Mouse (Mus musculus): ENCODE measurements around the gene Gpr108. TPM values are rescaled to one million over a fixed set of nuclear protein-coding genes. Genes with fewer than 3 reads are reported as not detected.
A peak's percentile ranks its signal among the peaks of the same experiment; 100 is the strongest.

The Gpr108 gene
- polyA plus RNA-seq (2015; fragmentation: Nextera tagmentation; extraction: Ambion mirVana): 25.5 and 26.4 TPM in 2 replicates

DNA sequence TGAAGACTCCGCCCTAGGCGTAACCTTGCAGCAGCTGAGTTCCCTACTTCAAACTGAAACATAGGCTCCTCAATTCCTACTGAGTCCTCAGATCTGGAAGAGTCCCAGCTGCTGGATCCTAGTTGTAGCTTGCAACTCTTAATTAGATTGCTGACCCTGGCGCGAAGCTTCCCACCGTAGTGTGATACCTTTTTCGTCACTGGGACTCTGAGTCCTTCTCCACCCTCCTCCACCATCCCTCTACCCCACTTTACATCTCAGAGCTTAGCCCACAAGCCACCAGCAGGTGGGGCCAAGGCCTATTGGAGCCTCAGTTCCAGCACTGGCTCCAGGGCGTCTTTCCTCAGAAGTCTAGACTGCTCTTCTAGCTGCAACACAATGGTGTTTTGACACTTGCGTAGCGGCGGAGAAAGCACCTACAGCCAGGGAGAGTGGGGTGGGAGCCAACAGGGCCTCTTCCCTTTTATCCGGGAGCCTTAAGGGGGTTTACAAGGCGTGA is at the start of gene Gpr108:
Gene Gpr108, minus strand, starts transcription at position 246 of the 499 bp plus-strand sequence.
- WGBS: under 1% methylated on average over 12 of the region's 12 CpGs
- H3K9ac ChIP-seq: peak within 1 kb of the TSS; percentile 90
- peak within 1 kb of the TSS; percentile 99 for H3K4me2 ChIP-seq
- H3K9me3 ChIP-seq: no peaks in the 10 kb centered on the region
- peak within 1 kb of the TSS; percentile 95 for H3K27ac ChIP-seq (replicated peaks)
- peak within 1 kb of the TSS; percentile 69 for H3K4me3 ChIP-seq
- H3K4me1 ChIP-seq: peaks cover 32% of the 10 kb centered on the region
- H3K27me3 ChIP-seq (replicated peaks): no peaks in the 10 kb centered on the region
- peaks cover 22% of the 10 kb centered on the region for H3K36me3 ChIP-seq
- ATAC-seq (ENCODE audit: extremely low read depth, insufficient number of reproducible peaks, low FRiP score, low TSS enrichment): peak; percentile 35; the same call in 1 of the 2 replicates

DNA sequence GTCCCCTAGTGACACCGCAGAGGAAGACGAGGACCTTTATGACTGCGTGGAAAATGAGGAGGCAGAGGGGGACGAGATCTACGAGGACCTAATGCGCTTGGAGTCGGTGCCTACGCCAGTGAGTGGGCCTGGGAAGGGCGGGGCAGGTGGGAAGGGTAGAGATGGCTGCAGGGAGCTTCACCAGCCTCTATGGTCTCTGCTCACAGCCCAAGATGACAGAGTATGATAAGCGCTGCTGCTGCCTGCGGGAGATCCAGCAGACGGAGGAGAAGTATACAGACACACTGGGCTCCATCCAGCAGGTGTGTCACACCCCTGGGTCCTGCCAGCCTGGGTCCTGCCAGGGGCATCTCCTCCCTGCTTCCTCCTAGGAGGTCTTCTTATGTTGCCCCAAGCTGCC is 48.8 kb upstream of the Gpr108 start:
- Histone ChIP-seq H3K4me1 (no peaks in the 10 kb centered on the region), H3K27ac (replicated peaks) (no peak overlapping the region), H3K9me3 (no peaks in the 10 kb centered on the region), H3K4me3 (no peak overlapping the region), H3K36me3 (no peaks in the 10 kb centered on the region), H3K4me2 (no peak overlapping the region), H3K9ac (no peak overlapping the region), H3K27me3 (replicated peaks) (no peaks in the 10 kb centered on the region)
- ATAC-seq (ENCODE audit: extremely low read depth, insufficient number of reproducible peaks, low FRiP score, low TSS enrichment): no peak
- 67% methylated on average over 12 of the region's 12 CpGs for WGBS

GRCm38 (mm10) chr17:57295935-57296334 is 47.7 kb upstream of the Gpr108 start:
- Histone ChIP-seq H3K36me3 (no peaks in the 10 kb centered on the region), H3K4me3 (no peak overlapping the region), H3K9me3 (no peaks in the 10 kb centered on the region), H3K27ac (replicated peaks) (no peak overlapping the region), H3K4me1 (no peaks in the 10 kb centered on the region), H3K4me2 (no peak overlapping the region), H3K27me3 (replicated peaks) (no peaks in the 10 kb centered on the region), H3K9ac (no peak overlapping the region)
- WGBS: 86% methylated on average over 9 of the region's 9 CpGs
- ATAC-seq (ENCODE audit: extremely low read depth, insufficient number of reproducible peaks, low FRiP score, low TSS enrichment): no peak

GRCm38 (mm10) chr17:57292968-57293367 is 44.7 kb upstream of the Gpr108 start:
- no peak overlapping the region for H3K4me2 ChIP-seq
- WGBS: 88% methylated on average over 9 of the region's 9 CpGs
- no peak overlapping the region for H3K4me3 ChIP-seq
- no peak for ATAC-seq (ENCODE audit: extremely low read depth, insufficient number of reproducible peaks, low FRiP score, low TSS enrichment)
- H3K9me3 ChIP-seq: no peaks in the 10 kb centered on the region
- H3K27ac ChIP-seq (replicated peaks): no peak overlapping the region
- H3K9ac ChIP-seq: no peak overlapping the region
- H3K4me1 ChIP-seq: peaks cover 2% of the 10 kb centered on the region
- H3K36me3 ChIP-seq: no peaks in the 10 kb centered on the region
- H3K27me3 ChIP-seq (replicated peaks): no peaks in the 10 kb centered on the region

- Histone ChIP-seq H3K27me3 (replicated peaks) (no peaks in the 10 kb centered on the region), H3K27ac (replicated peaks) (no peak overlapping the region), H3K36me3 (no peaks in the 10 kb centered on the region), H3K4me1 (peaks cover 2% of the 10 kb centered on the region), H3K4me3 (no peak overlapping the region), H3K4me2 (no peak overlapping the region), H3K9me3 (no peaks in the 10 kb centered on the region), H3K9ac (no peak overlapping the region)
- 80% methylated on average over 2 of the region's 2 CpGs for WGBS
- no peak for ATAC-seq (ENCODE audit: extremely low read depth, insufficient number of reproducible peaks, low FRiP score, low TSS enrichment)
Observed at GRCm38 (mm10) chr17:57292302-57292701, 44.1 kb upstream of the Gpr108 start.

DNA sequence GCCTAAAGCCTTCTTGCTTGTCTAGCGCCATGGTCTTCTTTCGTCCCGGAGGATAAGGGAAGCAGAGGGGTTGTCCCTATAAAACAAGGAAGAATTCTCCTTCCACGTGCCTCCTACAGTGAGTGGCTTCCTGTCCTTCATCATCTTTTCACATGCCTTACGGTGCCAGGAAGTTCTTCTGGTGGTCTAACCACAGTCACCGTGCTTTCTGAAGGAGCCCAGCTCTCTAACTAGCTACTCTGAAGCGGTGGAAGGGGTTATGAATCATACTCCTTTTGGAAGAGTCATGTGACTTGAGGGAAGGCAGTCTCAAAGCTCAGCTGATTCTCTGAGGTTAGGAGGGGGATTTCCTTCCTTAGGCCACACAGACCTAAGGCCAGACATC is 42.4 kb upstream of the Gpr108 start:
- Histone ChIP-seq H3K4me3 (no peak overlapping the region), H3K9me3 (no peaks in the 10 kb centered on the region), H3K4me2 (no peak overlapping the region), H3K27me3 (replicated peaks) (no peaks in the 10 kb centered on the region), H3K36me3 (no peaks in the 10 kb centered on the region), H3K4me1 (peaks cover 2% of the 10 kb centered on the region), H3K9ac (no peak overlapping the region), H3K27ac (replicated peaks) (peak overlapping the region; percentile 68)
- ATAC-seq (ENCODE audit: extremely low read depth, insufficient number of reproducible peaks, low FRiP score, low TSS enrichment): no peak
- WGBS: 54% methylated on average over 7 of the region's 7 CpGs

DNA sequence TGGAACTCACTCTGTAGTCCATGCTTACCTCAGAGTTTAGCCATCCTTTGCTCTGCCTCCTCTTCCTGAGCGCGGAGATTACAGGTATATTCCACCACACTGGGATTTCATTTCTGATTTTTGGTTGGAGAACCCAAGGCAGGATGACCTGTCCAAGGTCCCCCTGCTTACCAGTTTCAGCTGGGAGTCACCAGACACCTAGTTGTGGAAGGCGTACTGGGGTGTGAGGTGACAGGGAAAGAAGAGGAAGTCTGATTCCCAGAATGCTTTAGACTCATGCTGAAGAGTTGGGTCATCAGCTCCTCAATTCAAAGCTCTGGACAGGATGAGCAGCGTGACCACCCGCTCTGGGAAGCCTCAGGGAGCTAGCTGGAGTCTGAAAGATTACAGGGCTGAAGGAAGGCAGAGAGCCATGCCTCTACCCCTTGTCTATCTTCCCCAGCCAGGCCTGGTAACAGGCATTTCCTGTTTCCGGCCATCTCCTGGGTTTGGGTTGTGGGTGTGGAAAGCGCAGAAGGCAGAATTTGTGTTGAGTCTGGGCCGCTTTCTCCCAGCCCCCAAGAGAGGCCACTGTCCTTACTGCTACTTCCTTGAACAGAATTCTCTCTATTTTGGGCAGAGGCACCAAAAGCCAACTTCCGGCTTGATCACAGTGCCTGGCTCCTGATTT is 41.9 kb upstream of the Gpr108 start:
- Histone ChIP-seq H3K9me3 (no peaks in the 10 kb centered on the region), H3K27ac (replicated peaks) (peak overlapping the region; percentile 68), H3K9ac (no peak overlapping the region), H3K4me2 (no peak overlapping the region), H3K27me3 (replicated peaks) (no peaks in the 10 kb centered on the region), H3K36me3 (no peaks in the 10 kb centered on the region), H3K4me1 (peaks cover 2% of the 10 kb centered on the region), H3K4me3 (no peak overlapping the region)
- no peak for ATAC-seq (ENCODE audit: extremely low read depth, insufficient number of reproducible peaks, low FRiP score, low TSS enrichment)
- whole genome bisulfite sequencing: 68% methylated on average over 9 of the region's 9 CpGs

DNA sequence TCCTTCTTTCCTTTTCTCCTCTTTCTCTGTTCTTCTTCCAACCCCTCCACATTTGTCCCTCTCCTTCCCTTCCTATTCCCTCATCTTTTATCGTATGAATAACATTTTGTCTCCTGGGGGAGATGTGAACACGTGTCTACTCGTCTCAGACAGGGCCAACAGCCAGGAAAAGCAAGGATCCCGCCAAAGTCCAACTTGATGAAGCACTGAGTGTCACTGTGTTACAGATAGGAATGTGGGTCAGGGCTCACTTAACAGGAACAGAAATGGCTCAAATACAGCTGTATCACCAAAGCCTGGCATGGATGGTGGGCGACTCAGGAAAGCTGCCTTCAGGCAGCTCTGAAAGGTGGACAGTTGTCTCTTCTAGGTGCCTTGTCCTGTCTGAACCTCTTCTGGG is 41.0 kb upstream of the Gpr108 start:
- H3K9ac ChIP-seq: no peak overlapping the region
- no peak overlapping the region for H3K4me2 ChIP-seq
- H3K27ac ChIP-seq (replicated peaks): peak overlapping the region; percentile 68; the same call in 1 of the 2 replicates
- 58% methylated on average over 5 of the region's 5 CpGs for WGBS
- no peak overlapping the region for H3K4me3 ChIP-seq
- H3K27me3 ChIP-seq (replicated peaks): no peaks in the 10 kb centered on the region
- H3K36me3 ChIP-seq: no peaks in the 10 kb centered on the region
- no peaks in the 10 kb centered on the region for H3K9me3 ChIP-seq
- peaks cover 2% of the 10 kb centered on the region for H3K4me1 ChIP-seq
- no peak for ATAC-seq (ENCODE audit: extremely low read depth, insufficient number of reproducible peaks, low FRiP score, low TSS enrichment)

DNA sequence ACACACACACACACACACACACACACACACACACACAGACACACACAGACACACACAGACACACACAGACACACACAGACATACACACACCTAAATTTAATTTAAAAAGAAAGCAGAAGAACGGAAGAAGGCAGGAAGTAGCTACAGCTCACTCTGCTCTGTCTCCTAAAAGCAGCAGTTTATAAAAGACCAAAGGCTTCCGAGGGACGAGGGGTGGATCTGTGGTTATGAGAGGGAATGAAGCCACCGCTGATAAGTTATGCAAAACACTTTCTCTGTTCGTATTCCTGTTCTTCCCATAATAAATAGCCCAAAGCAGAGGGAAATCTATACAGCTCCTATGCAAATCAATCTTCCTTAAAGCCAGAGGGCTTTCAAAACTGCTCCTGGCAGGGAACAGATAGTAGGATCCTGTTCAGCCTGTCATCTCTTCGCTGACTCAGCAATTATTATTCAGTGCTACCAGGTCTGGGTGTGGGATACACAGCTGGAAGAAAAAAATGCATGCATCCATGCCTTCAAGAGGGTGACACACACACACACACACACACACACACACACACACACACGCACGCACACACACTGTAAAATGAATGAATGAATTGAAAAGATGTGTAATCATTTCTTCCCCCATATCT is 38.6 kb upstream of the Gpr108 start:
- no peak overlapping the region for H3K27ac ChIP-seq (replicated peaks)
- H3K4me1 ChIP-seq: peaks cover 2% of the 10 kb centered on the region
- no peak overlapping the region for H3K9ac ChIP-seq
- H3K27me3 ChIP-seq (replicated peaks): no peaks in the 10 kb centered on the region
- no peak overlapping the region for H3K4me3 ChIP-seq
- H3K4me2 ChIP-seq: no peak overlapping the region
- no peaks in the 10 kb centered on the region for H3K36me3 ChIP-seq
- 65% methylated on average over 8 of the region's 8 CpGs for WGBS
- no peak for ATAC-seq (ENCODE audit: extremely low read depth, insufficient number of reproducible peaks, low FRiP score, low TSS enrichment)
- H3K9me3 ChIP-seq: no peaks in the 10 kb centered on the region

GRCm38 (mm10) chr17:57285077-57285476 is 36.8 kb upstream of the Gpr108 start:
- no peak overlapping the region for H3K9ac ChIP-seq
- ATAC-seq (ENCODE audit: extremely low read depth, insufficient number of reproducible peaks, low FRiP score, low TSS enrichment): no peak

DNA sequence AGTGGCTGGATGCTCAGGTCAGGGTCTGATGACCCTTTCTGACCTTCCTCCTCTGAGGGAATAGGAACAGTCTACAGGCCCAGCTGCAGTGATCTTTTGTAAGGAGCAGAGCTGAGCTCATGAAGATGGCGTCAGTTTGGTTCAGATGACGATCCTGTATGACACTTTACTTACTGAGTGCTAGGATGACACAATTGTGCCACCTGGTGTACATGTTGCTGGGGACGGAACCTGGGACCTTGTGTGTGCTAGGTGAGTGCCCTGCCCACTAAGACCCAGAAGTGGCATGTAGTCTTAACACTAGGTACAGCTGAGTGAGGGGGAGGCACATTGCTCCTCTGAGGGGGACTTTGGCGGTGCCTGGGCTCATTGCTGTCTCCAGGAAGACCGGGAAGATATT is 35.7 kb upstream of the Gpr108 start:
- H3K36me3 ChIP-seq: no peaks in the 10 kb centered on the region
- 74% methylated on average over 5 of the region's 5 CpGs for whole genome bisulfite sequencing
- no peak overlapping the region for H3K9ac ChIP-seq
- no peak overlapping the region for H3K4me2 ChIP-seq
- H3K9me3 ChIP-seq: no peaks in the 10 kb centered on the region
- H3K4me3 ChIP-seq: no peak overlapping the region
- ATAC-seq (ENCODE audit: extremely low read depth, insufficient number of reproducible peaks, low FRiP score, low TSS enrichment): no peak
- H3K4me1 ChIP-seq: no peaks in the 10 kb centered on the region
- no peak overlapping the region for H3K27ac ChIP-seq (replicated peaks)
- peaks cover 20% of the 10 kb centered on the region for H3K27me3 ChIP-seq (replicated peaks)

More at GRCm38 (mm10) chr17:57285077-57285476, 36.8 kb upstream of the Gpr108 start:
- Histone ChIP-seq H3K36me3 (no peaks in the 10 kb centered on the region), H3K27me3 (replicated peaks) (0 out of 2 replicates have a peak, but pooled peaks cover 8% of the 10 kb centered on the region), H3K27ac (replicated peaks) (no peak overlapping the region), H3K9me3 (no peaks in the 10 kb centered on the region), H3K4me3 (no peak overlapping the region), H3K4me1 (peaks cover 2% of the 10 kb centered on the region; the same call in 1 of the 2 replicates), H3K4me2 (no peak overlapping the region)
- WGBS: 48% methylated on average over 2 of the region's 2 CpGs
